In the genomic region with DNA sequence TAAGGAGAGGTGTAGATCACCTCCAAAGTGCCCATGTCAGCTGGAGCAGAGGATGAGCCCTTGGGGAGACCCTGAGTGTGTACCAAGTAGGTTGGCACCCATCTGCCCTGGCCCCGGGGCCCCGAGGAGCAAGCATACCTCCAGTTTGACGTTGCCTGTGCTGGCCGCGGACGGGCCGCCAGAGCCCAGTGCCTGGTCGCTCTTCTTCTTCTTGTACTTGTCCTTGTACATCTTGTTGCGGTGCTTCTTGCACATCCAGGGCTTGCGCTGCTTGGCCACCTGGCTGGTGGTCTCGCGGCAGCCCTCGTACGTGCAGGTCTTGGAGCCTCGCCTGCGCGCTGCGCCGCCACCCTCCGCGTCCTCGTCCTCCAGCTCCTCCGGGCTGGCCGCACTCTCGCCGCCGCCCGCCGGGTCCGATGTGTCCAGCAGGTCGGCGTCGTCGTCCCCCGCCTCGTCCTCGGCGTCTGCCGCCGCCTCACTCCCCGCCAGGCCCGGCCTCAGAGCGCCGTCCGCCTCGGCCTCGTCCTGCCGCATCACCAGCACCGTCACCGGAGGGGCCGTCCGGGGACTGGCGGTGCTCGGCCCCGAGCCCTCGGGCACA, we compare ENCODE assay signal across 8 mouse cellular contexts. TPM values are rescaled to one million over a fixed set of nuclear protein-coding genes. Genes with fewer than 3 reads are reported as not detected.
DNase-seq lines count a peak whose midpoint lies in the region; ATAC-seq and TF ChIP-seq lines count a peak whose summit lies in the region.

No protein-coding gene starts in this region.

- H3K36me3 ChIP-seq in lung, embryonic 16.5 days (ENCODE audit: control insufficient read depth, insufficient read depth, low read length) = peaks cover 7% of the 10 kb centered on the region
- peaks cover 26% of the 10 kb centered on the region for H3K36me3 ChIP-seq in forebrain, embryonic 10.5 days (replicated peaks)
- peaks cover 14% of the 10 kb centered on the region for H3K36me3 ChIP-seq in macrophage (ENCODE audit: inconsistent target)
- peaks cover 9% of the 10 kb centered on the region; the same call in 1 of the 2 replicates for H3K36me3 ChIP-seq in stomach, postnatal 0 days (ENCODE audit: control insufficient read depth, insufficient read depth, low read length)

- no peak for TF ChIP-seq EP300 in stomach, postnatal 0 days (optimal IDR thresholded peaks at IDR 0.05)

- H3K4me3 ChIP-seq in lung, embryonic 16.5 days (ENCODE audit: low read length) = peak overlapping the region; percentile 91
- peak overlapping the region; percentile 87 for H3K4me3 ChIP-seq in forebrain, embryonic 10.5 days
- peak overlapping the region; percentile 75 for H3K4me3 ChIP-seq in macrophage (ENCODE audit: inconsistent target)
- peak overlapping the region; percentile 89 for H3K4me3 ChIP-seq in stomach, postnatal 0 days (ENCODE audit: low read depth, low read length)

- H3K79me2 ChIP-seq in macrophage (ENCODE audit: inconsistent target) = peaks cover 23% of the 10 kb centered on the region

- no peak for DNase-seq in cerebellum, adult 9-11 months
- DNase-seq in lung, postnatal 14 days = no peak
- DNase-seq in forebrain, embryonic 10.5 days (ENCODE audit: extremely low spot score, low spot score) = no peak
- DNase-seq in stomach, postnatal 0 days (ENCODE audit: low spot score) = no peak

- ATAC-seq in cerebellum, adult (ENCODE audit: insufficient number of reproducible peaks, low FRiP score, low TSS enrichment) = peak; percentile 71
- peak; percentile 77 for ATAC-seq in lung, embryonic 16.5 days (ENCODE audit: low read depth)
- ATAC-seq in inflammation-experienced regulatory T-cells, adult 6 months = peak; percentile 42
- peak; percentile 84 for ATAC-seq in stomach, postnatal 0 days (ENCODE audit: low FRiP score, low TSS enrichment)

- H3K9me3 ChIP-seq in lung, embryonic 16.5 days (ENCODE audit: control insufficient read depth, low read length) = no peaks in the 10 kb centered on the region
- H3K9me3 ChIP-seq in forebrain, embryonic 10.5 days = no peaks in the 10 kb centered on the region
- no peaks in the 10 kb centered on the region for H3K9me3 ChIP-seq in stomach, postnatal 0 days (ENCODE audit: control insufficient read depth, low read length)

- H3K4me2 ChIP-seq in lung, embryonic 16.5 days (ENCODE audit: low read depth, low read length) = peak overlapping the region; percentile 90
- H3K4me2 ChIP-seq in stomach, postnatal 0 days (replicated peaks; ENCODE audit: low read depth) = peak overlapping the region; percentile 98

- peak overlapping the region; percentile 96 for H3K9ac ChIP-seq in lung, embryonic 16.5 days (ENCODE audit: low read length)
- peak overlapping the region; percentile 88 for H3K9ac ChIP-seq in stomach, postnatal 0 days (ENCODE audit: low read length)

- peaks cover 10% of the 10 kb centered on the region; the same call in 1 of the 2 replicates for H3K4me1 ChIP-seq in lung, embryonic 16.5 days (replicated peaks; ENCODE audit: control insufficient read depth, insufficient read depth, low read length)
- H3K4me1 ChIP-seq in forebrain, embryonic 10.5 days = peaks cover 26% of the 10 kb centered on the region
- no peaks in the 10 kb centered on the region for H3K4me1 ChIP-seq in stomach, postnatal 0 days (replicated peaks; ENCODE audit: control insufficient read depth, insufficient read depth)

- H3K27ac ChIP-seq in lung, embryonic 16.5 days (ENCODE audit: low read length) = peak overlapping the region; percentile 92
- H3K27ac ChIP-seq in forebrain, embryonic 10.5 days = peak overlapping the region; percentile 98
- H3K27ac ChIP-seq in macrophage = peak overlapping the region; percentile 27
- peak overlapping the region; percentile 94 for H3K27ac ChIP-seq in stomach, postnatal 0 days (replicated peaks)

- peak; percentile 14; the same call in 1 of the 2 replicates for TF ChIP-seq CTCF in stomach, postnatal 0 days (IDR thresholded peaks at IDR 0.05; ENCODE audit: low read depth)

- no peaks in the 10 kb centered on the region for H3K27me3 ChIP-seq in lung, embryonic 16.5 days (ENCODE audit: control insufficient read depth, insufficient read depth, low read depth, low read length)
- H3K27me3 ChIP-seq in forebrain, embryonic 10.5 days (ENCODE audit: poor library complexity, severe bottlenecking) = peaks cover 6% of the 10 kb centered on the region; the same call in 1 of the 2 replicates
- H3K27me3 ChIP-seq in stomach, postnatal 0 days (ENCODE audit: control insufficient read depth, insufficient read depth, low read length) = no peaks in the 10 kb centered on the region

- WGBS in lung, embryonic 16.5 days = under 1% methylated on average over 55 of the region's 56 CpGs
- WGBS in forebrain, embryonic 10.5 days = under 1% methylated on average over 56 of the region's 56 CpGs
- under 1% methylated on average over 47 of the region's 56 CpGs for WGBS in macrophage (ENCODE audit: missing documents)
- under 1% methylated on average over 52 of the region's 56 CpGs for WGBS in stomach, postnatal 0 days

RNA-seq across cellular contexts. Expression of a gene that starts 0.4 kb away (rescaled TPM):
- polyA plus RNA-seq in lung, embryonic 16.5 days (2015; fragmentation: Nextera tagmentation; extraction: Ambion mirVana) = 25.4 and 26.2 TPM in 2 replicates
- polyA plus RNA-seq in forebrain, embryonic 10.5 days (2016; fragmentation: Nextera tagmentation; extraction: Ambion mirVana) = 35.9 and 38.9 TPM in 2 replicates
- 1 to 10 TPM; 3.6 to 6.0 (median 5.8) TPM for polyA plus RNA-seq in inflammation-experienced regulatory T-cells, adult 6 months (2017; shearing (Covaris generic))
- 10 to 100 TPM in 5 of 26 experiments, 1 to 10 TPM in 19, under 1 TPM in 2; 0.92 to 18.9 (median 5.9) TPM for total RNA-seq in macrophage (2018; cell fraction: chromatin; rRNA removed)
- 10 to 100 TPM; 10.3 to 28.5 (median 16.2) TPM for total RNA-seq in macrophage (2018; cell fraction: cytosol; rRNA removed)
- total RNA-seq in macrophage (2018; cell fraction: nucleus; rRNA removed) = 10 to 100 TPM in 8 of 26 experiments, 1 to 10 TPM in 18; 1.9 to 21.8 (median 6.3) TPM
- polyA plus RNA-seq in macrophage (2018) = 21.3 to 22.8 TPM (median 22.0 TPM) in 3 replicates
- polyA plus RNA-seq in stomach, postnatal 0 days (2015; fragmentation: Nextera tagmentation; extraction: Ambion mirVana) = 24.7 and 27.6 TPM in 2 replicates

RNA-seq across cellular contexts. Expression of a gene that starts 51.8 kb away (rescaled TPM):
- polyA plus RNA-seq in lung, embryonic 16.5 days (2015; fragmentation: Nextera tagmentation; extraction: Ambion mirVana) = 1.8 and 2.4 TPM in 2 replicates
- 0.09 TPM in 2 replicates for polyA plus RNA-seq in forebrain, embryonic 10.5 days (2016; fragmentation: Nextera tagmentation; extraction: Ambion mirVana)
- polyA plus RNA-seq in inflammation-experienced regulatory T-cells, adult 6 months (2017; shearing (Covaris generic)) = not detected
- total RNA-seq in macrophage (2018; cell fraction: chromatin; rRNA removed) = under 1 TPM in 1 of 26 experiments, not detected in 25; 0.19 TPM
- not detected for total RNA-seq in macrophage (2018; cell fraction: cytosol; rRNA removed)
- total RNA-seq in macrophage (2018; cell fraction: nucleus; rRNA removed) = under 1 TPM in 1 of 26 experiments, not detected in 25; 0.25 TPM
- 0.04 TPM in 1 of 3 replicates, not detected in the others for polyA plus RNA-seq in macrophage (2018)
- polyA plus RNA-seq in stomach, postnatal 0 days (2015; fragmentation: Nextera tagmentation; extraction: Ambion mirVana) = 0.56 and 0.87 TPM in 2 replicates

Comparison
In these comparisons a context has a peak if more than half of its experiments do, and no peak if none do; other contexts are left out.
1. H3K27ac ChIP-seq: peak in every context shown above with its lines; median percentile 98 in forebrain, embryonic 10.5 days; 94 in stomach, postnatal 0 days; 92 in lung, embryonic 16.5 days; 27 in macrophage.